Mouse (Mus musculus) ES-CJ7 (cell line): ENCODE data around the gene Cdc20b.

ENCODE experiments used
- DNase-seq: peaks from one replicate; pipeline ENCODE4 v3.0.0; 2011; ENCODE audit warnings: low read depth, low spot score

Cdc20b gene

DNA sequence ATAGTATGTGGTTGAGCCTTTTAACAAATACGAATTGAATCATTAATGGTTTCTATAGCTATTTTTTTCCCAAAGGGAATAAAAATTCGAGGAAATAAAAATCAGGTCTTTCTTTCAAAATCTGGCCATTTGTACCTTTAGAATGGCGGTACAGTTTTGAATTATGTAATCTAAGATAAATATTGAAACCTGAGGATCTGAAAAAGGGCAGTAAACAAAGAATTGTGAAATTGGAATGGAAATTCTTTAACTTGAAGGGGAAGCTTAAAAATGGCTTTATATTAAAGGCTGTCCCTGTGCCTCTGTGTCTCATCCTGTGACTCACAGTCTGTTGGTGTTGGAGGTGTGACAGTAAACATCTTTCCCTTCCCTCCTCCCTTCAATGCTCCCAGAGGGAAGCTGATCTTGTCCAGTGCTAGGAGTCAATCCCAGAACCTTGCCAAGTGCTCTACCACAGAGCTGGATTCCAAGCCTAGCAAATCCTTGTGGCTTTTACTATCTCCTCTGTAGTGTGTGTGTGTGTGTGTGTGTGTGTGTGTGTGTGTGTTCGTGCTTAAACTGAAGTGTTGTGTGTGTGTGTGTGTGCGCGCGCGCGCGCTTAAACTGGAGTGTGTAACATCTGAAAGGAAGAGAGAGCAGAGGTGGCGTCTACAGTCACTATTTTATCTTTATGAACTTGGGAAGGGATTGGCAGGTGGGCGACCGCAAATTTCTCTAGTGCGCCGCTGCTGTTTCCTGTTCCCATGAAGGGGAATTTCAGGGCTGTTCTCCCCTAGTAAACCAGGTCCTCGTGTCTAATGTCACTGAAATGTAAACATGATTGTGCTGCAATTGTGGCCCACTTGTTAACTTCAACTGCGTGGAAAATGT, 11.4 kb upstream of the Cdc20b start:
- DNase-seq, result no peak

DNA sequence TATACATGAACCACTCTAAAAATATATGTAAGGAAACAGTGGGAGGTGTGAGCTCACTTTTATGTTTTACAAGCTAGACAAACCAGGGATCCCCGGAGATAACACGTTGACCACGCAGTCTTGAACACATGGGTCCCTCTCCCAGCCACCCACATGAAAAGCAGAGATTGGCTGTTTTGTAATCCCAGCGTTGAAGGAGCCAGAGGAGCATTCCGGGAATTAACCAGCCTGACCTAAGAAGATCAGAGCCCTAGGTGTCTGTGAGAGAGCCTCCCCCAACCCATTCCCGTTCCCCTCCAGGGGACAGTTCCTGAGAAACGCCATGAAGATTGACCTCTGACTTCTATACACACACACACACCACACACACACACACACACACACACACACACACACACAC, 3.6 kb upstream of the Cdc20b start:
- peak; percentile 29 for DNase-seq

DNA sequence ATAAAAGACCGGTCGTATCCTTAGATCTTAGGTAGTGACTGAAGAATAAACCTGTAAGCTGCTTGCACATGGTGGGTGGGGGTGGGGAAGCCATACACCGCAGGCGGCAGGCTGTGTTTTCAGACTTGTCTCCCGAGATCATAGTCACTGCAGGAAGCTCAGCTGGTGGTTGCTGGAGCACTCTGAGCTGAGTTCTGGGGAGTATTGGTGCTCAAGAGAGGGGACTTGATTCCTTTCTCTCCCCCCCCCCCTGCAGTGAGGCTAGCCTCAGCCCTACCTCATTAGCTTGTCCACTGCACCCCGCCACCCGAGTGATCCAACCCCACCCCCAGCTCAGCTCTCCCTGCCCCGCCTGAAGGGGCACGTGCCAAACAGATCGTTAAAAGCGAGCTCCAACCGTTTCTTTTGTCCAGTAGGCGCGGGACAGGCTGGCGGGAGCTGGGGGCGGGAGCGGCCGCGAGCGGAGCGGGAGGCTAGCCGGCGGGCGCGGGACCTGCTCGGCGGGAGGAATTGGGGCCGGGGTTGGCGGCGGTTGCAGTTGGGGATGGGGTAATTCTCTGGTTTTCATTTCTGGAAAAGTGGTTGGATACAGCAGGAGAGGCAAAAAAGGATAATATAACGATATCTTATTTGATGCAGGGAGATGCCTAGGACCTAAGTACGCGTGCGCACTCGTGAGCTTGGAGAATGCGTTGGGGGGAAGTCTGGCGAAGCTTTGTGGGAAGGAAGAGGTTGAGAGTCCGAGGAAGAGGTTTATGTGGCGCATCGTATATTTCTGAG, 2.9 kb upstream of the Cdc20b start:
- peak; percentile 70 for DNase-seq

DNA sequence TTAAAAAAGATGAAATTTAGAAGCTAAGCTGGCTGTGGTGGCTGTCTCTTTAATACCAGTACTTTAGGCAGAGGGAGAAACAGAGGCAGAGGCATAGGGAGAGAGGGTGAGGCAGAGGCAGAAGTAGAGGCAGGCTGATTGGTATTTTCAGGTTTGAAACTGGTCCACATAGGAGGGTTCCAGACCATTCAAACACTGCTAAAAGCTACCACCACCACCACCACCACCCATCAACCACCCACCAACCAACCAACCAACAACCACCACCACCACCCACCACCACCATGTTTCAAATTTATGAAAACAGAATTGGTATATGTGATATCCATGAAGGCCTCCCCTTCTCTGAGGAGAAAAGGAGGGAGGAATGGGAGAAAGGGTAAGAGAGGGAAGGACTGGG, 2.1 kb upstream of the Cdc20b start:
- no peak for DNase-seq

DNA sequence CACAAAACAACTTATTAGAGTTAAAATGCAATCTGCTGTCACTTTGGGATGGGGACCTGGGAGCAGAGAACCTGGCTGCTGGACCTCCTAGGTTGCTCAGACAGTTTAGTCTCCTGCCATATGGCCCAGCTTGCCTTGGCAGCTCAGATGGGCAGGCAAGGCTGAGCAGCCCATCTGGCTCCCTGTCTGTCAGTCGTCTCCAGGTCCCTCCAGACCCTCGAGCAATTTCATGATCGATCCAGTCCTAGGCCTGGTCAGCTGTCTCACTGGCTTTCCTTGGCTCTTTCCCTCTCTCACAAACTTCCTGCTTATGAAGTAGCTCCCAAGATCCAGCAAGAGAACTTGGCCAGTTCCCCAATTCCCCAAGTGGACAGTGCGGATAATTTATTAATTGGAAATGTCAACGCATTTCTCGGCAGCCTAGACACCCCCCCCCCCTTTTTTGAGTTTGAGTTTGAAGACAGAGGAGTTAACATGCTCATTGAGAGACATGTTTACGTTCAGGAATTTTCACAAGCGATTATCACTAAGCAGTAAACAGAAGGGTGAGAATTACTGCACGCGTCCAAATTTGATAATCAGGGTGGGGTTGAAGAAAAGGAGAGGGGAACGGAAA, 532 bp upstream of the Cdc20b start:
- DNase-seq, result no peak

DNA sequence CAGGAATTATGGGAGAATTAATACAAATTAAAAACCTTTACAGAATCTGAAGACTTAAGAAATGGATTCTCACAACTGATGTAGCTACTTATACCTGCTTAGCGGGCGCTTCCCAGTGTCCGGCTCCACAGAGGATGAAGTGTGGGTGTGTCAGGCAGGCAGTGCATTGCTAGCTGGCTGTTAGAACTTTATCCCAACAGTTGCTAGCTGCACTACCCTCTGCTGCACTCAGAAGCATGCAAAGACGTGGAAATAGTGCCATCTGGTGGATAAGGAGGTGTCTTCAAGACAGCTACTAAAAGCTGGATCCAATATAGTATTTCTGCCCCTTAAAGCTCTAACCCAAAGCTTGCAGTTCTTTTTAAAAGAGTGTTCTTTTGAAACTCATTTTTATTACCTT, 941 bp downstream of the Cdc20b start:
- DNase-seq, result peak; percentile 96

DNA sequence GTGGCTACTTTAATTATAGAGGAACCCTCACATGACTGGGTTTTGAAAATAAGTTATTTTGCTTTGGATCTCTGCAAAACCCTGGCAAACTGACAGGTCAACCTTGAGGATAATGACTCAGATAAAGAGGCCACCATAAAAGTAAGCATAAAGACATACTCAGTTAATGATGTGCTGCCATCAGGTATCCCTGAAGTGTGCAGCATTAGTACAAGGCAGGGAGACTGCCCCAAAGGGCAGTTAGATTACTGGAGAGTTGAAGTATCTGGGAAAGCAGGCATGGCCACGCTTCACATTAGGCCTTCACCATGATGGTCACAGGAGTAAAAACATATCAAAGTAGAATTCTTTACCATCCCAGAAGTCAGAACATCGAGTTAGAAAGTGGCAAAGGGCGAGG, 10.0 kb downstream of the Cdc20b start:
- no peak for DNase-seq

DNA sequence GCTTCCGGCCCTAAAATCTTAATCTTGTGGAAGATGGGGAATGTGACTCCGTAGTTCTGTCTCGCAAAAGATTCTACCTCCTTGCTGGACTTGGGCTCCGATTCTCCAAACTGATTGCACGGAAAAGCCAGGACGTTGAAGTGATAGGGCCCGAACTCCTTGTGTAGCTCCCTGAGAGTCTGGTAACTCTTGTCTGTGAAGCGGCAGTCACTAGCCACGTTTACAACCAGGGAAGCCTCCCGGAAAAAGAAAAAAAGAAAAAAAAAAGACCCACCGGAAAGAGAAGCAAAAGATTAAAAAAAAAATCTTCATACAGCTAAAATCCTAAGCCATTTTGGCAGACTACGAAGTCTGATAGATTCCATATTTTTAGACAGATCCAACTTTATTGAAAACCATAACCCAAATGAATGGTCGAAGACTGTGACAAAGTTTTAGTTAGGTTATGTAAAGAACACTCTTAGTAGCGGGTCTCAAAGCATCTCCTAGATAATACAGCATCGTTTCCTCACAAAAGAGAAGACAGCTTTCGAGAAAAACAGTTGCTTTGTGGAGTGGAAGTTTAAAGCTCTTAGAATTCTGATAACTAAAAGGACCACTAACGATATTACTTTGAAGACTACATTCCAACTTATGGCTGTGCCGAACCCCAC, 10.7 kb downstream of the Cdc20b start:
- DNase-seq, result no peak

DNA sequence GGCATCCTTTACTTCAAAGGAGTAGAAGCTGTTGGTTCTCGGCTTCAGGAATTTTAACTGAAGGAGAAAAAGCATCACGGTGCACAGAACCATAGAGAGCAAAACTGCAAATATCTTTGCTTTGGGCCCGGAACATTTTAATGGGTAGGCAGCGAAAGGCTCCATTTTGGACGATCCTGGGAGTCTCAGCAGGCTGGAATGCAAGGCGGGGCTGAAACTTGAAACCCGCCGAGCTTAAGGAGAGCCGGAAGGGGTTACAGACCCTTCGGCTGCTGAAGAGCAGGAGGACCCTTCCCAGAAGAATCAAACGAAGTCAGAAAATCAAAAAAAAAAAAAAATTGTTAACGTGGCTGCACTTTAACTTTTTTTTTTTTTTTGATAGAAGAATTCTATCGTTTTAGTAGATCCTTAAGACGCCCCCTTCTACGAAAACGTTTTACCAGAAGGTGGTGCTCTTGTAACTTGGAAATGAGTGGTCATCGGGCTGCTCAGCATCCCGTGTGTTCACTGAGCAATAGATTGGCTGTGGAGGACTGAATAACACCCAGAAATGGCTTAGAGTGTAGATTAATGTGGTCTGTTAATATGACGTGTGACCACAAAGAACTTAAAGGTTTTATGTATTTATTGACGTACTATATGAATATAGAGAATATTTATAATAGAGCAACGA, 11.4 kb downstream of the Cdc20b start, which contains the start of gene Gpx8:
Gene Gpx8, minus strand, starts transcription at position 200 of the 673 bp plus-strand sequence.
- peak; percentile 58 for DNase-seq

DNA sequence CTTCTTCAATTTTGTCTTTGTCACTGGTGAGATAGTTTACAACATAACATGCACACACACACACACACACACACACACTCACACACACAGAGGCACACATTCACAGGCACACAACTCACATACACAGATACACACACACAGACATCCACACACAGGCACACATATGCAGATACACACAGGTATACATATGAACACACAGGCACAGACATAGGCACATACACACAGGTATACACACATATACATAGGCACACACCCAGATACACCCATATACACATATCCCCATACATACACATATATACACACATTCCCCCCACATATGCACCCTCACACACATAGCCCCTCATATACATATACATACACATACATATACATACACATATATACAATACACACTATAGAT, 12.1 kb downstream of the Cdc20b start:
- no peak for DNase-seq

DNA sequence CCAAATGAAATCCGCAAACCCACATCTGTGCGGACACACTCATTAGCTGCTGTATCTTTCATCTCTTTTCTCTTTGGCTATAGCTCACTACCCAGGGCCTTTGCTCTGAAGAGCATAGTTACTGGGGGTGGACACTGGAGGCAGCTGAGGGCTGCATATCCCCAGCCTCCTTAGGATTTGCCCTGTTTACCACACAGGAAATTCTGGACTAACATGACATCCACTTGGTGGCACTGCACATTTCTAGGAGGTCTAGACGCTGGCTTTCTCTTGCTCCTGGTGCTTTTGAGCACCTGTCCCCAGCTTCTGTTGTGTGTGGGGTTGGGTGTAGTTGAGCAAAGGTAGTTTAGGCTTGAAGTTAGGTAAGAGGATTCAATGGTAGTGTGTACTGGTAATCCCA, 12.7 kb downstream of the Cdc20b start:
- DNase-seq, result peak; percentile 14

DNA sequence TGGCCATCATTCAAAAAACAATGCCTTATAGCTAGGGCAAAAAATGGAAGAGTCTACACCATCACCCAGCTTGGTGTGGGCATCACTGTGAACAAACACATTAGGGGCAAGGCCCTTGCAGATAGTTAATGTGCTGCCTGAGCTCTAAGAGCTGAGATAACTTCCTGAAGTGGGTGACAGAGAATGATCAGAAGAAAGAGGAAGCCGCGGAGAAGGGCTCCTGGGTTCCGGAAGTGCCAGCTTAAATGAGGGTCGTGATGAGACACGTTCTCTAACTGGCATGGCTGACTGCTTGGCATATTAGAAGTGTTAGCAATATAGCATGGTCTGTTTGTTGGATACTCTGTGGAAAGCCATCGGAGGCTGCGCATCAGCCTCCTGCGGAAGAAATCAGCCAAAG, 19.3 kb downstream of the Cdc20b start:
- no peak for DNase-seq

DNA sequence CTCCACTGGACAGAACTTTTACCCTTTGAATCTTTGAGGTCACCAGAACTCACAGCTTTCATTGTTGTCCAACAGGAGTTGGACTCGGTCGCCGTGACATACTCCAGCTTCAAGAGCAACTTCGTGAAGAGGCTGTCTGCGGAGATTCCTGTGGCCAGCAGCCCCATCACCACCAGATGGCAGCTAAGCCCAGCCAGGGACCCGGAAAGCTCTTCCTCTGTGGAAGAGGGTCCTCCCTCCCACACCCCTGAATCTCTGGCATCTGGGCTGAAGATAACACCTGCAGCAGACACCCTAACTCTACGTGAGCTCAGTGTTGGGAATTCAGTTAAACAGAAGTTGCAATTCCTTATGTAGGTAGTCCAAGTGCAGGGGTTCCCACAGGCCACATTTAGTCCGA, 20.9 kb downstream of the Cdc20b start:
- DNase-seq, result no peak

DNA sequence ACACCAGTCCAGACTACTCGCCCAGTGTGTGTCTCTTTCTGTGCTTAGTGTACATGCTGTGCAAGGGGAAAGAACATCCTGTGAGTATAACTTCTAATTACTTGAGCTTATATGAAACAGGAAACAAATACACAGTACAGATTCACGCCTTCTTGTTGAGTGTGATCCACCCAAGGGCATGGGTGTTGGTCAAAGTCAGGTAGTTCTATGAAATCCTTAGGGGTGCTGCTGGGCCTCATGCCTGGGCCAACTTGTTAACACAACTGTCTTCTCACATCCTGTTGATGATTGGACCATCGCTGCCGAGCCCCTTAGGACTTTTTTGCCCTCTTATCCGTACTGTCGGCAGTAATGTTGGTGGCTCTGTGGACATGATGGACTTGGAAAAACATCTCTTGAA, 26.8 kb downstream of the Cdc20b start:
- no peak for DNase-seq

DNA sequence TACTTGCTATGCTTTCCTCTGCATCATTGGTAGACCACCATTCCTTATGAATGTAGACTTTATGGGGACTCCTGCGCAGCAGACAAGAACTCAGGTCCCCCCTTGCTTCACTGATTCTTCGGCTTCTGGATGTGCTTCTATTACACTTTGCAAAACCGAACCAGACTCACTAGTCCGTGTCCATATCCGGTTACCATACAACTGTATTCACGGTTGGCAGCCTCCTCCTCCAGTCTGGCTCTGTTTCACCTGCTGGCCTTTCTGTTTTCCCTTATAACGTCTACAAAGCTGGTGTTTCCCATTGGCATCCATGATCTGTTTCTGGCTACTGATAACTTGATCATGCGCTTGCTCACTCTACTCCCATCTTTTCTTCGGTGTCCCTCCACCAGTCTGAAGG, 29.6 kb downstream of the Cdc20b start:
- no peak for DNase-seq

DNA sequence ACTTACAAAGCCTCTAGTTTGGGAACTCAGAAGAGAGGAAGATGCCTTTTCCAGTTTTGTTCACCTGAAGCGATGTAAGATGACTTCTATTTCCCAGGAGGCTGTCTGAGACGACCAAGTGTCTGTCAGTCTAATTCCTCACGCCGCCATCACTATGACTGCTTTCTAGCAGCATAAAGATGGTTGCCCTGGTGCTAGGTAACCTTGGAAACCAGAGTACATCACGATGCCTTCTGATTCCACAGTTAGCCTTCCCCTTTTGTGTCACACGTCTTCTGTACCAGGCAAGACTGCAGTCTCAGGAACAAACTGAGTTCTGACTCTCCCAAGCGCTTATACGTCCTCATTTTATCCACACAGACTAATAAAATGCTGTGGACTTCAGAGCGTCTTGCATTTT, 44.1 kb downstream of the Cdc20b start:
- no peak for DNase-seq

DNA sequence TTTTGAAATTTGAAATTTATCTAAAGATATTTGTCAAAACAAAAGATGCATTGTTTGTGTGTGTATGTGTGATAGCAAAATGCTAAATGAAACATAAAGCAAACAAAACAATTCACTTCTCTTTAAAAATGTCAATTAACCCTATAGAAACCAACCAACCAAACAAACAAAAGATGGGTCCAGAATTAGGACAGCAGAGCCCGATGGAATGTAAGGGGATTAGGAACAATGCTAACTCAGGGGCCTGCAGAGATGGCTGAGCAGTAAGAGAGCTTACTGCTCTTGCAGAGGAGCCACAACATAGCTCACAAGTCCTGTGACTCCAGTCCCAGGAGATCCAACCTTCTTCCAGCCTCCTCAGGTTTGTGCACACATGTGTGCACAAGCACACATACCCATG, 47.2 kb downstream of the Cdc20b start:
- no peak for DNase-seq

DNA sequence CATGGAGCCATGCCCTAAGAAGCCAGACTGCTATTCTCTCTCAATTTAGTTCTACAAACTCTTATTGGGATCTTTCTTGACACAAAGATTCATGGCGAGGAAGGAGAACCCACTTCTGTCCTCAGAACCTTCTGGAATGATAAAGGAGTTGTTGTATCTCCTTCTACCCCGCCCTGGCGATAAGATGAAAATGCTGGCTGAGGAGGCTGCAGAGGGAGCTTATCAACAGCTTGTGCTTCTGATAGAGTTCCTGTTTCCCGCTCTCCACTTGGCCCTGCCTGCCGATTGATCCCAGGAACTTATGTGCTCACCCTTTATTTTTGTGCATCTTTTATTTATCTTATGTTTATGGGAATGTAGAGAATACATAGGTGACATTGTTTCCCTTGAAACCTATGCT, 49.8 kb downstream of the Cdc20b start:
- DNase-seq, result no peak

DNA sequence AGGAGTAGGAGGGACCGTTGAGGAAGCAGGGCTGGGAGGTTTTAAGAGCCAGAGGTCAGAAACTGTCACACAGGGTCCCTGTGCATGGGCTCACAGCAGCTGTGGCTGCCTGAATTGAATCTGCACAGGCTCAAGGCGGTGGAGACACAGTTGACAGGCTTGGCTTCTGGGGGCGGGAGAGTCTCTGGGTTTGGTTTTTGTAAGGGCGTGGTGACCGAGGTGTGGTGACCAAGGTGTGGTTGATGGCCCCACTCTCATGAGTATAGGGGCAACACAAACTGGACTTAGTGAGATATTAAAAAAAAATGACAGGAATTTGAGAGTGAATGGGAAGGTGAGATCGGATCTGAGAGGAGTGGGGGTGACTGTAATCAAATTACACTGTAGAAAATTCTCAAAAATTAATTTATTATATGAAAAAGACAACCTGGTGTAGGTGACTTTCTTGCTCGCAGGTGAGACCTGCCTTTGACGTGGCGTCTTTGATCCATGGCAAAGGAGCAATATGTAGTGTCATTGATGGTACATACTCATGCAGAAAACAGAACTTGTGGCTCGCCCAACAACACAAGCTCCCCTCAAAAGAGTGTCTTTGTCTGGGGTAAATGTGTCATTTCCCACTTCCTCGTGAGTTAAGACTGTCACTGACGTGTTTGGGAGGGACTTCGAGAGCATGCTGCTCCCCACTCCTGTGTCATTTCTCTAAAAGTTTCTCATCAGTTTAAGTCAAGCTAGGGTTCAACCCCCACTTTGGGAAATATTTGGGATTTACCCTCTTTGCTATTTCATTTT, 52.5 kb downstream of the Cdc20b start:
- no peak for DNase-seq

DNA sequence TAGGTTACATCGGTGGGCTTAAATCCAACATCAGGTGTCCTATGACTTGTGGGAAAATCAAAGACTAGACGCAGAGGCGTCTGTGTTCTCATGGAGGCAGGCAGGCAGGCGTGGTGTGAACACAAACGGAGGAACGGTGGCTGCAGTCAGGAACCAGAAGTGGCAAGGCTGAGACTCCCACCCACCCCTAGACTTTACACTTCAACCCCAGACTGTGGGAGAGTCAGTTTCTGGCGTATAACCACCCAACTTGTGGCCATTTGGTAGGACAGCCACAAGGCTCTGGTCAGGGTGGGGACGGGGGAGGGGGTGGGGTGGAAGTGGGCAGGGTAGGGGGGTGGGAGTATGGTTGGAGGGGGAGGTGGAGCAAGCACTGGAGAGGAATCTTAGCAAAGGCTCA, 55.6 kb downstream of the Cdc20b start:
- no peak for DNase-seq

DNA sequence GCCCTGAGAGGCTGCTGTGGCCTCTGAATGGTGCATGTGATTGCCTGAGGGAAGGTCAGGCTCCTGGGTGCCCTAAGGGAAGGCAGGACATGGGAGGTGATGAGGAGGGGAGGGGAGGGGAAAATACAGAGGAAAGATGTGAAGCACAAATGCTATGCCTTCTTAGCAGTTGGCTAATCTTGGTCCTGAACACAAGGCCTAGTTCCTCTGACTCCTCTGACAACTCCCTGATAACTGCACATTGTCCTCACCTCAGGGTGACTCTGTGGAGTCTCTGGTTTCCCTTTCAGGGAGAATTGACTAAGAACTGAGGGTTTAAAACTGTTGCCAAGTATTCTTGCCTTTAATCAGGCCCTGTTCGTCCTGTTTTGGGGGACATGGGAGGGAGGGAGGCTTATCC, 59.7 kb downstream of the Cdc20b start:
- no peak for DNase-seq
